Mouse (Mus musculus) liver, postnatal 0 days (tissue): ENCODE data around the gene 4931406C07Rik.

Experiments used
- CTCF ChIP-seq: sonication (generic); IDR thresholded peaks from 2 replicates; pipeline ENCODE4 v1.5.1; 2016; ENCODE audit warnings: antibody characterized with exemption, low read depth
- EP300 ChIP-seq: IDR thresholded peaks from 2 replicates; pipeline ENCODE4 v1.6.1; 2016; ENCODE audit warnings: antibody characterized with exemption, low read depth, mild to moderate bottlenecking

DNA sequence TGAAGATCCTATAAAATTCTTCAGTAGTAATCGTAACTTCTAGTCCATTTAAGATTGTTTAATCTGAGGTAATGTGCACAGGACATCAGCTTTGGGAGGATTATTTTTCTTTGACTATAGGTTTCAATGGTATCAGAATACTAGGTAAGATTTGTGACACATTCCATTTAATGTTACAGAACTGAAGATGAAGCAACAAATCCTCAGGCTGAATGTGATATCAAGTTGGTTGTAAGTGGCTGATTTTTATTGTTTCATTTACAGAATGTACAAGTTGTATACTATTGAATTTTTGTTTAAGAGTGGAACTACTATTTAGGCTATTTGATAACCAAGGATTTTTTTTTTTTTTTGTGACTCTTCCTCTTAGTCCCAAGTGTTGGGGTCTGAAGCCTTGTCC lies 3.9 kb upstream of the 4931406C07Rik start:
- TF ChIP-seq CTCF (no peak), EP300 (no peak)
